Mouse (Mus musculus): Measurements from ENCODE around the gene Ak2. TPM values are rescaled to one million over a fixed set of nuclear protein-coding genes. Genes with fewer than 3 reads are reported as not detected.

Gene Ak2
- 54.9 TPM for total RNA-seq (2023)

GRCm38 (mm10) chr4:128991500-128992008, at the start of gene Ak2:
Ak2 (plus strand) TSS chr4:128991958.

GRCm38 (mm10) chr4:128962029-128962925, 29.5 kb upstream of the Ak2 start, which contains the start of gene Azin2:
Azin2 (minus strand) TSS chr4:128962442.

GRCm38 (mm10) chr4:129058207-129059092, 66.7 kb downstream of the Ak2 start, which contains the start of gene Rnf19b:
Rnf19b (plus strand) TSS chr4:129058271.

Other genes with a start within 250 kb of the Ak2 start
- 2.2 TPM for gene A3galt2, start 236.6 kb upstream of the Ak2 start, total RNA-seq (2023)
- 35.8 TPM for gene Zfp362, start 185.9 kb upstream of the Ak2 start, total RNA-seq (2023)
- gene Trim62, start 108.4 kb upstream of the Ak2 start, total RNA-seq (2023), result 4.4 TPM
- gene Azin2, start 29.5 kb upstream of the Ak2 start, total RNA-seq (2023), result not detected
- 57.0 TPM for gene Rnf19b, start 66.3 kb downstream of the Ak2 start, total RNA-seq (2023)
- gene Tmem54, start 113.6 kb downstream of the Ak2 start, total RNA-seq (2023), result not detected
- 0.46 TPM for gene Hpca, start 130.1 kb downstream of the Ak2 start, total RNA-seq (2023)
- gene Fndc5, start 145.0 kb downstream of the Ak2 start, total RNA-seq (2023), result 0.18 TPM
- 38.5 TPM for gene S100pbp, start 197.8 kb downstream of the Ak2 start, total RNA-seq (2023)
- gene Yars, start 197.8 kb downstream of the Ak2 start, total RNA-seq (2023), result 60.3 TPM